Mouse (Mus musculus) heart, adult 11 months (tissue): Measurements from ENCODE around the gene Slc44a2.

Experiments
- DNase-seq: peaks from one replicate; pipeline ENCODE4 v3.0.0; 2022

Gene Slc44a2

GRCm38 (mm10) chr9:21383966-21384365, 63.5 kb downstream of the Slc44a2 start:
- DNase-seq: no peak

- DNase-seq: peak; percentile 96
These were observed 72.2 kb downstream of the Slc44a2 start for GRCm38 (mm10) chr9:21392646-21393175.

GRCm38 (mm10) chr9:21395692-21396091, 75.2 kb downstream of the Slc44a2 start:
- peak; percentile 76 for DNase-seq

- no peak for DNase-seq
These were observed 76.7 kb downstream of the Slc44a2 start for GRCm38 (mm10) chr9:21397170-21397569.

- no peak for DNase-seq
These were observed 80.5 kb downstream of the Slc44a2 start for GRCm38 (mm10) chr9:21401042-21401441.

GRCm38 (mm10) chr9:21402764-21403253, 82.3 kb downstream of the Slc44a2 start:
- DNase-seq: no peak

- DNase-seq: no peak
These were observed 83.2 kb downstream of the Slc44a2 start for GRCm38 (mm10) chr9:21403745-21404144.
